Mouse (Mus musculus): ENCODE measurements around the gene Isx. TPM values are rescaled to one million over a fixed set of nuclear protein-coding genes. Genes with fewer than 3 reads are reported as not detected.

Gene Isx
- total and polyA plus RNA-seq, 2 experiments from 2014 or later = not detected

GRCm38 (mm10) chr8:74851837-74852236 lies 21.1 kb upstream of the Isx start:
- WGBS = 33% methylated on average over 3 of the region's 3 CpGs
- H3K27me3 ChIP-seq (ENCODE audit: insufficient read depth, low read length) = no peaks in the 10 kb centered on the region
- no peak overlapping the region for H3K9ac ChIP-seq
- DNase-seq (no peak), ATAC-seq (no peak)
- no peak overlapping the region for H3K4me3 ChIP-seq (ENCODE audit: low read depth, low read length)
- H3K4me2 ChIP-seq (ENCODE audit: low read depth) = no peak overlapping the region
- H3K27ac ChIP-seq (ENCODE audit: low read depth, low read length) = no peak overlapping the region
- H3K4me1 ChIP-seq (ENCODE audit: insufficient read depth) = no peaks in the 10 kb centered on the region
- H3K36me3 ChIP-seq (ENCODE audit: insufficient read depth) = no peaks in the 10 kb centered on the region
- TF ChIP-seq CTCF (IDR thresholded peaks at IDR 0.05; ENCODE audit: low read depth) = no peak
- no peaks in the 10 kb centered on the region for H3K9me3 ChIP-seq (ENCODE audit: low read length)

- no peaks in the 10 kb centered on the region for H3K9me3 ChIP-seq (ENCODE audit: low read length)
- H3K27me3 ChIP-seq (ENCODE audit: insufficient read depth, low read length) = no peaks in the 10 kb centered on the region
- TF ChIP-seq CTCF (IDR thresholded peaks at IDR 0.05; ENCODE audit: low read depth) = peak; percentile 74
- H3K36me3 ChIP-seq (ENCODE audit: insufficient read depth) = no peaks in the 10 kb centered on the region
- DNase-seq (peak; percentile 83), ATAC-seq (peak; percentile 82)
- no peak overlapping the region for H3K4me2 ChIP-seq (ENCODE audit: low read depth)
- no peak overlapping the region for H3K27ac ChIP-seq (ENCODE audit: low read depth, low read length)
- no peak overlapping the region for H3K9ac ChIP-seq
- H3K4me1 ChIP-seq (ENCODE audit: insufficient read depth) = no peaks in the 10 kb centered on the region
- 30% methylated on average over 5 of the region's 5 CpGs for WGBS
- H3K4me3 ChIP-seq (ENCODE audit: low read depth, low read length) = no peak overlapping the region
Observed at GRCm38 (mm10) chr8:74853488-74853887, 19.5 kb upstream of the Isx start.

DNA sequence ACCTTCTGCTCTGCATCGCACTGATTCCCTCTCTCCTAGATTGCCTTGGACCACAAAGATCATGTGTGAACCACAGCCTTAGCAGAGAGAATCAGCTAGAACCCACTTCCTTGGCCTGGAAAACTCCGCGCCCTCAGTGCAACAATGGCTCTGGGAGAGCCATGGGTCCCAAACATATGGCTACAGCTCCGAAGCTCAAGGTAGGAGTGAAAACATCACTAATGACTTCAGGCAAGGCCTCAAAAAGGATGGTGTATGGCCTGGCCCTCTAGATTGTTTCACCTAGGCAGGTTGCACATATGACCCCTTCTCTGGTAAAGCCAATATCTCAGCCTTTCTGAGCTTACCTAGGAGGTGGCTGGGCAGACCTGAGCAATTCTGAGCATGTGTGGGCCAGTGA lies 18.2 kb upstream of the Isx start:
- no peak overlapping the region for H3K4me3 ChIP-seq (ENCODE audit: low read depth, low read length)
- no peak for TF ChIP-seq CTCF (IDR thresholded peaks at IDR 0.05; ENCODE audit: low read depth)
- H3K4me2 ChIP-seq (ENCODE audit: low read depth) = no peak overlapping the region
- H3K9me3 ChIP-seq (ENCODE audit: low read length) = no peaks in the 10 kb centered on the region
- no peaks in the 10 kb centered on the region for H3K36me3 ChIP-seq (ENCODE audit: insufficient read depth)
- ATAC-seq = no peak
- 95% methylated on average over 4 of the region's 4 CpGs for whole genome bisulfite sequencing
- DNase-seq = no peak
- H3K4me1 ChIP-seq (ENCODE audit: insufficient read depth) = no peaks in the 10 kb centered on the region
- H3K27me3 ChIP-seq (ENCODE audit: insufficient read depth, low read length) = no peaks in the 10 kb centered on the region
- H3K27ac ChIP-seq (ENCODE audit: low read depth, low read length) = no peak overlapping the region
- H3K9ac ChIP-seq = no peak overlapping the region

- Histone ChIP-seq H3K9me3 (ENCODE audit: low read length) (no peaks in the 10 kb centered on the region), H3K4me2 (ENCODE audit: low read depth) (no peak overlapping the region), H3K4me3 (ENCODE audit: low read depth, low read length) (no peak overlapping the region), H3K36me3 (ENCODE audit: insufficient read depth) (no peaks in the 10 kb centered on the region), H3K27me3 (ENCODE audit: insufficient read depth, low read length) (no peaks in the 10 kb centered on the region), H3K27ac (ENCODE audit: low read depth, low read length) (no peak overlapping the region), H3K4me1 (ENCODE audit: insufficient read depth) (no peaks in the 10 kb centered on the region), H3K9ac (no peak overlapping the region)
- no peak for TF ChIP-seq CTCF (IDR thresholded peaks at IDR 0.05; ENCODE audit: low read depth)
- DNase-seq = no peak
- ATAC-seq = no peak
- WGBS = 93% methylated on average over 3 of the region's 3 CpGs
Observed at GRCm38 (mm10) chr8:74855341-74855740, 17.6 kb upstream of the Isx start.

DNA sequence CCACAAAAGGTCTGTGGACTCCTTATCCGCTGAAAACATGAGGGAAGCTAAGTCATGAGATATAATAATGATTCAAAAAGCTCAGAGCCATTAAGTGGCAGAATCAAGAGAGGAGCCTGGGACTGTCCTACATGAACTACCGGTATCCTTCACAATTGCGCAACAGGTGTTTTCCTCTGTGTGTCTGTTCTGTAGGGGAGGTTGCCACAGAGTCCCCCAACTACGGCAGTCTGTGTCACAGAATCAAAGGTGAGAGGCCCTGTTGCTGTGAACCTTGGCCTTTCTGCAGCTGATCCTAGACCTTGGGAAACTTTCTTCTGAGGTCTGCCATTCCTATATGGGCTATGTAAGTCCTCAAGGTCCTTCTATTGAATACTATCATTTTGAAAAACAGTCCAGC lies 13.7 kb upstream of the Isx start:
- no peak for TF ChIP-seq CTCF (IDR thresholded peaks at IDR 0.05; ENCODE audit: low read depth)
- 92% methylated on average over 4 of the region's 4 CpGs for WGBS

DNA sequence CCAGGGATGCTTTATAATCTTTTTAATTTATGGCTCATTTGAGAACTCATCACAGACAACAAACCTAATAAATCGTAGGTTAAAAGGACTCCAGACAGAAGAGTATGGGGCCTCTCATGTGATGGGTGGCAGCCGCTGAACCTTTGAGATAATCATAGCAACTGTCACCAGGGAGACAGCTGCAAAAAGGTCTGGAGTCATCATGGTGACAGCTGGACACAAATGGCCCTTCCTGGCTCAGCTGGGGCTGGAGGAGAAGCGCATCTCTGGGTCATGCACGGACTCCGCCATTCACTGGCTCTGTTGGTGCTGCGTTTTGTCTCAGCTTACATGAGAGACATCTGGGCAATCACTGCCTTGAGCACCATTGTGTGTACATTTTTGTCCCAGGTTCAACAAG lies 12.5 kb upstream of the Isx start:
- Histone ChIP-seq H3K27me3 (ENCODE audit: insufficient read depth, low read length) (no peaks in the 10 kb centered on the region), H3K4me2 (ENCODE audit: low read depth) (no peak overlapping the region), H3K36me3 (ENCODE audit: insufficient read depth) (no peaks in the 10 kb centered on the region), H3K27ac (ENCODE audit: low read depth, low read length) (no peak overlapping the region), H3K9me3 (ENCODE audit: low read length) (no peaks in the 10 kb centered on the region), H3K4me1 (ENCODE audit: insufficient read depth) (no peaks in the 10 kb centered on the region), H3K4me3 (ENCODE audit: low read depth, low read length) (no peak overlapping the region), H3K9ac (no peak overlapping the region)
- no peak for DNase-seq
- TF ChIP-seq CTCF (IDR thresholded peaks at IDR 0.05; ENCODE audit: low read depth) = no peak
- WGBS = 73% methylated on average over 6 of the region's 6 CpGs
- ATAC-seq = peak; percentile 25; the same call in 1 of the 2 replicates

More for the DNA sequence above, 13.7 kb upstream of the Isx start:
- Histone ChIP-seq H3K4me1 (ENCODE audit: insufficient read depth) (no peaks in the 10 kb centered on the region), H3K9me3 (ENCODE audit: low read length) (no peaks in the 10 kb centered on the region), H3K4me3 (ENCODE audit: low read depth, low read length) (no peak overlapping the region), H3K4me2 (ENCODE audit: low read depth) (no peak overlapping the region), H3K27ac (ENCODE audit: low read depth, low read length) (no peak overlapping the region), H3K27me3 (ENCODE audit: insufficient read depth, low read length) (no peaks in the 10 kb centered on the region), H3K36me3 (ENCODE audit: insufficient read depth) (no peaks in the 10 kb centered on the region), H3K9ac (no peak overlapping the region)
- no peak for ATAC-seq
- DNase-seq = no peak

DNA sequence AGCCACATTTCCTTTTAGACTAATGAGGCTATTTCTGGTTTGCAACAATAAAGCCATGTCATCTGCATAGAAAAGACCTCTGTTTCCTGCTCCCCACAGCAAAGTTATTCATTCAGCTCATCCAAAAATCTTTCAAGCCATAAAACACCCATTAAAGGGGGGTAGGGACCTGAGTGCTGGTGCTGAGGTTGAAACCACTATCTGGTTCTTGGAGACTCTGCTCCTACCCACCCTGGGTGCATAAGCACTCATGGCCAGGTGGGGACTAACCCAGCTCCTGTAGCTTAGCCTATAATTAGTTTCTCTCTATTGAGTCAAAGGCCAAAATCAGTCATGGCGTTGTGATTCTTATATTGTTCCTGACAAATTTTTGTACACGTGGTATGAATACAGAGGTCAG lies 10.4 kb upstream of the Isx start:
- H3K27ac ChIP-seq (ENCODE audit: low read depth, low read length) = no peak overlapping the region
- DNase-seq (no peak), ATAC-seq (no peak)
- TF ChIP-seq CTCF (IDR thresholded peaks at IDR 0.05; ENCODE audit: low read depth) = no peak
- WGBS = 58% methylated on average over 2 of the region's 2 CpGs
- no peaks in the 10 kb centered on the region for H3K27me3 ChIP-seq (ENCODE audit: insufficient read depth, low read length)
- no peak overlapping the region for H3K4me2 ChIP-seq (ENCODE audit: low read depth)
- H3K36me3 ChIP-seq (ENCODE audit: insufficient read depth) = no peaks in the 10 kb centered on the region
- H3K4me1 ChIP-seq (ENCODE audit: insufficient read depth) = no peaks in the 10 kb centered on the region
- no peak overlapping the region for H3K9ac ChIP-seq
- no peak overlapping the region for H3K4me3 ChIP-seq (ENCODE audit: low read depth, low read length)
- no peaks in the 10 kb centered on the region for H3K9me3 ChIP-seq (ENCODE audit: low read length)
